Mouse (Mus musculus) mouse embryonic stem cell (cell line): ENCODE data around the gene Kidins220.

Experiments used
- in situ Hi-C, 2 experiments: fragments of 300-500 bp; cut with MboI; formaldehyde crosslinking; loops; 1 replicate in 1 of 2; 3 replicates in 1 of 2; pipeline ENCODE4 v1.14.3; 2019 to 2020; ENCODE audit warnings: low sequenced_read_pairs in 2 of 2, low pct_unique_long_range_greater_than_20kb in 1 of 2, mixed read lengths in 1 of 2; ENCODE audit not compliant: unreplicated experiment in 1 of 2

Gene Kidins220

DNA sequence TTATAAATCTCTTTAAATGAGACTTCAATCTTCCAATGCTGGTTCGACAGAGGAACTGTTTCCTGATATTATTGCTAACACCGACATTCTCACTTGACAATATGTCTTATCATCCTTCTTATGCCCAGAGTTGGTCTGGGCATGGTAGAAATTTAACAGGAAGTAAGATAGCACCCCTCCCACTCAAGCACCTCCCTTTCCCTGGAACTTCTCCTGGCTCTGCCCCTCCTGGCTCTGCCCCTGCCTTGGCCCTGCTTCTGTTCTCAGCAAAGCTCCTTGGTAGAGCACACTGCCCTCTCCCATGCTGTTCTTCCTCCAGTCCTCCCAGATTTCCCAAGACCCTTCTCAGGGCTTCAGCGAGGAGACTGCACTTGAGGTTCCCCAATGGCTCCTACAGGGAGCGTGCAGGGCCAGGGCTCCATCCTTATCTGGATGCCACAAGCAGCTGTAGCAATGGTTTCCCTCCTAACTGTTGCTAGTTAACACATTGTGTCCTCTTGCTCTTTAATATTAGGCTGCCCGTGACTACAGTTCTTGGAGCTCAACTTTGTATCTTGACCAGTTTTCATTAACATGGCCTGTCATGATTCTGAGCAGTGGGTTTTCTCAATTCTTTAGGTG lies 39.7 kb downstream of the Kidins220 start:
- in situ Hi-C loops: no loop called here

DNA sequence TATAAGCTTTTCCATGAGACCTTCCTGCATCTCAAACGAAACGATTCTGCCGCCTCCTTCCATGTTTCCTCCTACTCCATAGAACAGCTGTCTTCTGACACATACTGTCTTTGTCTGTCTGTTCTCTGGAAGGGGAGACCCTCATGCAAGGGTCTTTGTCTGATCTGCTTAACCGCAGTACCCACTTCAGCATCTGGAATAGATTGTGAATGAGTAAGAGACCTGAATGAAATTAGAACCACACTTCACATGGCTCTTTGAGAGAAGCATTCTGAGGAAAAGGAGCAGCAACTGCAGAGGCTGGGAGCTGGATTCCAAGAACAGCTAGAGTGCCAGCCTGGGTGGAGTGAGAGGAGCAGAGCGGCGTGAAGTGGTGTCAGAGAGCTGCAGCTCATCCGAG lies 40.2 kb downstream of the Kidins220 start:
- in situ Hi-C loops: no loop called here

DNA sequence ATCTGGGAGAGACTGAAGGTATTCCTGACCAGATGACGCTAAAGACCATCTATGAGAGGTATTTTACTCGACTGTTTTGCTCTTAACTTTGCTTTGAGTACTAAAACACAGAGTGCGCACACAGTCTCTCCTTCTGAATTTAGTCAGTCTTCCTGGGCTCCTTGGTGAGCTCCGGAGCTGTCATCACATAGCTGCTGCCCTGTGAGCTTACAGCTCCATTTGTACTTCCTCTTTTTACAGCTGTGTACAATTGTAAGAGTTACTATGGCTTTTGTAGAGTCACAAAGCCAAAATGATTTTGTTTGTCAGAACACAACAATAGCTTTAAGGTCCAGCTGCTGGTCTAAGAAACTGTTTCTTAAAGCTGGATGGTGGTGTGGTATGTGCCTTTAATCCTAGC lies 42.3 kb downstream of the Kidins220 start:
- in situ Hi-C loops: no loop called here

DNA sequence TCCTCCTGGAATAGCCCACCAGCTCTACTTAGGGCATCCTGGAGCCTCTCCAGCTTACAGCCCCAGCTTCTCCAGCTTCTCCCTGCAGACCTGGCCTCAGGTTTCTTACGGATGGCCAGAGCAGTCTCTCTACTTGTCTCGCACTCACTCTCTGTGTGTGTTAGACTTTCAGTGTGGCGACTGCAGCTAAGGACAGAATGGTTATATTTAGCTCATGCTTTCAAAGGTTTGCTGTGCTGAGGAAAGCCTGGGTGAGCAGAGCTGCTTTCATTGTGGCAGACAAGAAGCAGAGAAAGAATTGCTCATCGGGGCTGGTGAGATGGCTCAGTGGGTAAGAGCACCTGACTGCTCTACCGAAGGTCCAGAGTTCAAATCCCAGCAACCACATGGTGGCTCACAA lies 46.3 kb downstream of the Kidins220 start:
- in situ Hi-C loops: no loop called here

DNA sequence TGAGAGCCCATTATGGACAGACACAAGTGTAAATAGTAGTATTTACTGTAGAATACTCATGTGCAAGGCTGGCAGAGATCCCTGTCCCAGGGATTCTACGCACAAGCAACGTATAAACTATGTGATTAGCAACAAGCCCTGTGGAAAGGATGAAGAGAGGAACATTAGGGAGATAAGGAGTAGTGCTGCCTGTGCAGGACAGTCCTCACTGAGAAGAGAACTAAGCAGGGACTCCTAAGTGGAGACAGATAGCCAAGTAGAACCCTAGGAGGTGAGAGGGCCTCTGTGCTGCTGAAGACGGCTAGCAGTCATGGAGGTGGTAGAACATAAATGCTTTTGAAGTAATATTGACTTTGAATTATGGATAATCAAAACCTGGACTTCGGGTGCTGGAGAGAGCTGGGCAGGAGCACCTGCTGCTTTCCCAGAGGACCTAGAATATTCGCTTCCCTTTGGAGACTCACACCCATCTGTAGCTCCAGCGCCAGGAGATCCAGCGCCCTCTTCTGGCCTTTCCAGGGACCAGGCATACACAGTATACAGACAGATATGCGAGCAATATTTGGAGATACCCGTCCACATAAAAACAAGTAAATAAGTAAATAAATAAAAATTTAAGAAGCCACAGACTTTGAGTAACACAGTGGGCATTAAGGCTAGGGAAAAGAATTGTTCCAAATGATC lies 50.3 kb downstream of the Kidins220 start:
- in situ Hi-C loops: no loop called here

DNA sequence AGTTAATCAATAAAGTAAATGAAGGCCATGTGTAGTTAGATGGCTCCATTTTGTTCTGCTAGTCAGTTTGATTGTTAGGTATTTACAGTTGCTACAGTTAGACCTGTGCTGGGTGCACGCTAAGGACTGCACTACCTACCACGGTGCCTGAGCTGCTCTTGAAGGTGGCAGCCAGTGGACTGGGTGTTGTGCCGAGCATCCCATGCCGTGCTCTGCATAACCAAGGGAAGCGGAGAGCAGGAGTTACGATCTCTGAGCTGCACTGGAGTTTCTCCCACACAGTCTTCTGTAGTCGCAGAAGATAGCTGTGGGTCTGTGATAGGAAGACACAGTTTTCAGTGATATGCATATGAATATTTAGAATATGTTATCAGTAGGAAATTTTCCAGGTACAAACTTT lies 51.6 kb downstream of the Kidins220 start:
- in situ Hi-C loops: no loop called here

DNA sequence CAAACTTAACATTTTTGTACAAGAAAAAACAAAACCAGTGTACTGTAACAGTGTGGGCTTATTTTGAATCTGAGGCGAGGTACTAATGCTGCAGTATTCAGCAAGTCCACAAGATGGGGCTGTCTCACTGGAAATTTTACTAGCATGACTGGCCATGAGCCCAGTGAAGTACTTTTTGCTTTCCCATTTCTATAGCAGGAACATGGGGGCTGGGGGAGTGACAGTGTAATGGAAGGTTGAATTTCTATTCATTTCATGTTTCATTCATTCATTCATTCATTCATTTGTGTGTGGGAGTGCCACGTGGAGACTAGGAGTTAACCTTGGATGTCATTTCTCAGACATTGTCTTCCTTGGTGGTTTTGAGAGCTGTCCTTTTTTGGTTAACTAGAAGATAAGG lies 52.7 kb downstream of the Kidins220 start:
- in situ Hi-C loops: no loop called here

DNA sequence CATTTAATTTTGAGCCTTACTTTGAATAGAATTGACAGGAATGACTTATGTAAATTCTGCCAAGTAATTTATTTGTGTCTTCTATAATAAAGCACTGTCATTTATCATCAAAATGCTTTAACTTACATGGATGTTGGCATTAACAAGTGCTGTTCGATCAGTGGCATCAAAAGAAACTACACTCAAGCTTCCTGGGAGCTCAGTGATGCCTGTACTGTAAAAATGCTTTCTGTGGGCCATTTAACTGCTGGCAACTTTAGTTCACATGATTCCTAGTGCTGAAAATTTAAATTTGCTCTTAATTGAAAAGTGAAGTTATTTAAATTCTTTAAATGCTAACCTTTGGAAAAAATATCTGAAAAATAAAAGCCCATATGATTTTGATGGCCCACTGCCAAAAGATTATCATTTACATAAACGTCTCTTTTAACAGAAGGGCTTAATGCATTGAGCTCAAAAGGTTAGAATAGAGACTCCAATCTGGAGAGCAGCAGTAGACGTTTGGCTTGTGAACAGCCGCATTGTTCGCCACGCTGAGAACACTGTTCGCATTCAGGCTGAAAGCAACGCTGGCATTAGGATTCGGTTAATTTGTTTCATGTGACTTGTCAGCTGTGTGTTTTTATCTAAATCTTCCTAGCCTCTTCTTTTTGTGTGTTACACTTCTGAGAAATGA lies 59.1 kb downstream of the Kidins220 start:
- in situ Hi-C loops: no loop called here

DNA sequence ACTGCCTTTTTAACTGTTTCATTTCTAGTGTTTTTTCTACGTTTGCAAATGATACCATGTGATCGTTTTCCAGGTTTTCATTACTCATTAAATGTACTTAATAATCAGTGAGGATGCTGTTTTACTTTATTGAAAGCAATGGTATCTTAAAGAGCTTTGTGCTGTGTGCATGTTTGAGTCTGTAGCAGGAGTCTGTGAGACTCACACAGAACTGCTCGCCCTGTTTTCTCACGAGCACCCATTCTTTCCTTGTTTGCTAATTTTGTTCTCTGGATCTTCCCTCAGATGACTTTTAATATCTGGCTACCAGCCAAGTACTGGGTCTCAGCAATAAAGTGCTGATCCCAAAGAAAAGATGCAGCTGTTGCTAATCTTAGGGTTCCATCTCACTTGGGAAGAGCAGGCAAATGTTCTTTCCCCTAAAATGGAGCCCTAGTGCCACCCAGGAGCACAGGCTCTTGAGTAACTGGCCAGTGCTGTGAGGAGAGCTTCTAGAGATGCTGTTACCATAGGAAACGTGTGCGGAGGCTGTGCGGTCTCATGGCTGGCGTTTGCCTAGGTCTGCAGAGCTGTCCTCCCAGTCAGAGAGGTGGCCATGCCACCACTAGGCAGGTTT lies 59.7 kb downstream of the Kidins220 start:
- in situ Hi-C loops: no loop called here

DNA sequence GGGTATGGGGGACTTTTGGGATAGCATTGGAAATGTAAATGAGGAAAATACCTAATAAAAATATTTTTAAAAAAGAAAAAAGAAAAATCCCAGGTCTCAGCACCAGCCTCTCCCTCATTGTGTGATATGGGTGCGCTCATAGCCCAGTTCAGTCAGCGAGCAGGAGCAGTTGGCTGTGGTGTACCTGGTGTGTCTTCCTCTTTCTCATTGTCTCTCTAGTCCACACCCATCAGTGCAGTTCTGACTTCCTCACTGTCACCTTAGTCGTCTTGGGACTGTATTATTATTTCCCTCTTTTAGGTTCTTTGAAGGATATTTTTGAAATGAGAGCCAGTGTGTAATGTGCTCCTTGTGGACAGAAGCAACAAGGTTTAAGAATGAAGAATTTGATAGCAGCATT lies 61.3 kb downstream of the Kidins220 start:
- in situ Hi-C loops: no loop called here

DNA sequence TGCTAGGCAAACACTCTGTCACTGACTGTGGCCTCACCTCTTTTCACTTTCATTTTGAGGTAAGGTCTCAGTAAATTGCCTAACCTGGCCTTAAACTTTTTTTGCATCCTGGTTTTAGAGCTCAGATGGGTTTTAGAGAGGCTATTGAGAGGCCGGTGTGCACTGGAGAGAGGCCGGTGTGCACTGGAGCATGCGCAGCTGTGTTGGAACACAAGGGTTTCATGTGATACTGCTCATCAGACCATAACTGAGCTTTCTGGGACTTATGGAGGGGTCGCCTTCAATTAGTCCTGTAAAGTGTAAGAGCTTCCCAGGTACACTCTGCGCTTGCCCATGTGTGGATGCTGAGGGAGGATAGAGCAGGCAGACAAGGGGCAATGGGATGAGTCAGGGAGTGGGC lies 62.5 kb downstream of the Kidins220 start:
- in situ Hi-C loops: no loop called here

DNA sequence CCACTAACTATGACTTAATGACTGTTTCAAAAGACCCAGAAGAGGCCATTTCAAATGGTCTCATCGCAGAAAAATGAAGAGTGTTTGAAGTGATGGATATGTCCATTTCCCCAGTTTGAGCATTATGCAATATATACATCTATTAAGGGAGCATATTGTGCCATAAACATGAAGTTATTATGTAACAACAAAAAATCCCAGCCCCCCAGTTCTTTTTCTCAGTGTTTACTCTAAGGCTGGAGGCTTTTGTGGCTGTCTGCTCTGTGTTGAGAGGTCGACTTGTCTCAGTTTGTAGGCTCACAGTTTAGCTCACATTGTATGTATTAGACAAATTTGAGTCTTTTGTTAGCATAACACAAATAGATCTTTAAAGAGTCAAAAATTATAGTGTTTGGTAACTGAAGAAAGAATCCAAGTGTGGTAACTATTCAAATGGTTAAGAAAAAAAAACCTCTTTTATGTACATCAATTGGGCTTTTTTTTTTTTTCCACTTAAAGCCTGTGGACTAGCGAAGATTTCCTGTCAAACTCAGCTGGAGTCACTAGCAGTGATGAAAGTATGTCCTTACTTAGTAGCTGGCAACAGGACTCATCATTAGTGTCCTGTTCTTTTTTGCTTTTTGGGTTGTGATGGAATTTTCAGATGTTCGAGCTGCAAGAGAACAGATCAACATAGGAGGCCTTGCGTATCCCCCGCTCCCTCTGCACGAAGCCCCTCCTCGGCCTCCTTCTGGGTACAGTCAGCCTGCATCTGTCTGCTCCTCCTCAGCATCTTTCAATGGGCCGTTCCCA lies 63.2 kb downstream of the Kidins220 start:
- in situ Hi-C loops: no loop called here

DNA sequence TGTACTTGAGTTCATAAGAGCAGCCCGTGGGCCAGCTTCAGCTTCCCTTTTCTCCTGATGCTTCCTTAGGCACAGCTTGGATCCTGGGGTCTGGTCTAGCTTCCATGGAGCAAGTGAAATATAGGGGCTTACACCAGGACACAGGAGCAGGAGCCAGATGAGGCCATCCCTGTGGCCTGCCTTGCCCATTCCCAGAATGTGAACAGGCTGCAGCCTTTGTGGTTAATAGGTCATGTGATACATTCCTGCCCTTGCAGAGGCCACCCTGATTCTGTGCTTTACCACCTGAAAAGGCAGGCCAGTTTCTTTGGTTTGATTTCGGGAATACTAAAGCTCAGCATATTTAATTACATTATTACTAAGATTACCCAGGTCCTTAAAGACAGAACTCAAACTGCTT lies 69.3 kb downstream of the Kidins220 start:
- in situ Hi-C loops: no loop called here

DNA sequence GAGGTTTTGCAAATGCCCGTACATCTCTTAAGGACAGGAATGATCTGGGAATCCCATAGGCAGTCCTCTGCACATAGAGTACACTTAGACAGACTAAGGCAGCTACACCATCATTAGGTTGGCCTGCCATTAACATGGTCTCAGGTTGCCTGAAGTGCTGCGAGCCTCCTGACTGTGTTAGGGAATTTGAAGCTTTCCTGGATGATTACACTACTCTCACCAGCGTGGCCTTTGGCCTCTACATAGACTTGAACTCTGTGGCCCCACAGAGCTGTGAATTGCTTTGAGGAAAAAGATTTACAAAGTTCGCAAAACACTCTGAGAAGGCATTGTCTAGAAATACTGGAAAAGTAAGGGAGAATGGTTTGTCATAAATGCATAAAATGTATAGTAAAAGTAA lies 69.9 kb downstream of the Kidins220 start:
- in situ Hi-C loops: no loop called here

DNA sequence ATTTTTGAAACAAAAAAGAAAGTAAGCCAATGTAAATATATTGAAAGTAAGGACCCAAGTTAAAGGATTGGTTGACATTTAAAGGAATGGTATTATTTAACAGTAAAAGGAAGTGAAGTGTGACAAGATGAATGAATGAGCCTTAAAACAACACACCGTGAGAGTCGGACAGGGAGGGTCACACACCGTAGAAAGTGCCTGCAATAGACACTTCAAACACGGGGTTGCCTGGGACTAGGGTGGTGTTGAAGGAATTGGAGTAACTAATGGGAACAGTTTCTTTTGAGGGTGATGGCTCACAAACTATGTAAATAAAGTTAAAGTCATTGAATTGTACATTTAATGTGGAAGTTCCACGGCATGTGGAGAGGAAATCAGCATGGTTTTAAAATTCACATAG lies 74.5 kb downstream of the Kidins220 start:
- in situ Hi-C loops: no loop called here

DNA sequence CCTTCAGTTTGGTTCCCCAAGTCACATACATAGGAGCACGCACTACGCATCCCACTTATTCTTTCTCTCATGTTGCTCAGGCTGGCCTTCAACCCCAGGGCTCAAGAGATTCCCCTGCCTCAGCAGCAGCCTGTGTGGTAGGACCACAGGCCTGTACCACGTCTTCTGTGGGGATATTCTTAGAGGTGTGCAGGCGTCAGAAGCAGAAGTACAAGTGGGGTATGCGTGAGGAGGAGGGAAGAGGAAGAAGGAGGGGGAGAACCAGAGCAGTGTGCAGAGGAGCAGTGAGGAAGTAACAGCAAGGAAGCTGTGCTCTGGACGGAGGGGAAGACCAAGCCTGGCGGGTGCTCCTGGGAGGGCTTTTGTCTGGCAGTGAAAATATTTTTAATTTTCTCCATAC lies 79.8 kb downstream of the Kidins220 start:
- in situ Hi-C loops: no loop called here

DNA sequence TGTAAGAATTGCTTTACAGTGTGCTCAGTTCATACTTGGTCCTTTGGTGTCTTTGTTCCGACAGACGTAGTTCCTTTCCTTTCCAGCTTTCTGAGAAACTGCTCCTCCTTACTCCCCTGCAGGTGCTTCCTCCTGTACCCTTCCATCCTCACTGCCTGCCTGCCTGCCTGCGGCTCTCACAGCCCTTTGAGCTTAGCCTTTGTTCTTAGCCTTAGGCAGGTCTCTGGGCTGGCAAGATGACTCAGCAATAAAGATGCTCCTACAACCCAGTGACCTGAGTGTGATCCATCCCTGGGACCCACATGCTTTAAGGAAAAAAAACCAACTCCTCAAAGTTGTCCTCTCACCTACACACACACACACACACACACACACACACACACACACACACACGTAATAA lies 80.2 kb downstream of the Kidins220 start:
- in situ Hi-C loops: no loop called here

DNA sequence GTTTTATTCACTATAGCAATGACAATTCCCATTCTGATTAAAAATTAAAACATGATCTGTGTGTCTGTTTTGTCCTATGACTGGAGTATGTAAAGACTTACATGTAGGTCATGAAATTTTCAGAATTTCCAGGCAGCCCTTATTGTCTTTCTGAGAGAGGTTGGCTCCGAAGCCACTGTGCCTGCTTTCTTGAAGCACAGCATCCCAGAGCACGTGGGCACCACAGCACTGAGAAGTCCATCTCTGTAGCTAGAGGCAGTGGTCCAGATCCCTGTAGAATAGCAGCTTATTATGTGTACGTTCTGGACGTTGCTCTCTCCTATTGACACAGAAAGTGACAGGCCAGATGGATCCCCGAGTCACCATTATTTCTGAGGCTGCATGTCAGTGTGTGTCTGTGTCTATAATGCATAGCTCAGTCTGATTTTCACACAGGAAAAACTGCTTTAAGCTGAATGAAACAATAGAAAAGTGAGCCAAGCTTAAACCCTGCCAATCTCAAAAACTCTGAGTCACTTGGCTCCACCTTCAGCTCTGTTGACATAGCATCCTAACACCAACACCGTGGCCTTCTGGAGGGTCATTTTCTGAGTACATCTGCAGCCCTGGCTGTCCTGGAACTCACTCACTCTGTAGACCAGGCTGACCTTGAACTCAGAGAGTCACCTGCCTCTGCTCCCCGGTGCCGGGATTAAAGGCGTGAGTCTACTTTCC lies 84.9 kb downstream of the Kidins220 start:
- in situ Hi-C loops: no loop called here
